Comparison of ENCODE assay signal across 9 mouse cellular contexts in the genomic region with DNA sequence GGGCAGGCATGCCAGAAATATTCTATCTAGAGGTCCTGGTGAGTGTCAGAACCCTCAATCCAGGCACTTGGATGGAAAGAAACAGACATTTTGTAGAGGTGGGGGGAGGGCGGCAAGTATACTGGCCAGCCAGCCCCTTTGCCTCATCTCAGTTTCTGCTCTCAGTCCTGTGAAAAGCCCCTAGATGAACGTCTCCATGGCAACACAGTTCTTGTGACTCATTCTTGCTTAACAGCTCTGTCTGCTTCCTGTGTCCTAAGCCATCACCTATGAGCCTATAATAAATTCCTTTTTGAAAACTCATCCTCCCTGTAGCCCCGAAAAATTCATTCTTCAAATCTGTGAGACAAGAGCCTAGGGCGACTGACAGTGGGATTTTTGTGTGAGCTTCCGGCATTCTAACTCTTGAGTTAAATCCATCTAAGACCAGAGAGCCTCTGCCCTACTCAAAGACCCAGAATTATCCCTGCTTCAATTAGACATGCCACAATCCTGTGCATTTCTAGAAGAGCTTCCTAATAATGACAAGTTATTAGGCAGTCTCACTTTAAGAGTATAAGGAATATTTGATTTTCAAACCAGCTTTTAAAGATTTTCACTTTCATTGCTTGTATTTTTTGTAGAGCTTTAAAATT.
DNase-seq lines count a peak whose midpoint lies in the region; ATAC-seq lines count a peak whose summit lies in the region.
"Had no signal": no experiment of that assay in that cellular context is flagged by ENCODE, and none has a peak within 500 bp of the region (broad histone marks: within the 10 kb centered on the region; RNA-seq: fewer than 3 reads in every experiment).

No protein-coding gene starts in this region.

- no peak overlapping the region for H3K4me2 ChIP-seq in embryonic facial prominence, embryonic 14.5 days (ENCODE audit: low read depth, low read length)
- 0 out of 2 replicates have a peak overlapping the region, but pooled peaks have one; percentile 13 for H3K4me2 ChIP-seq in neural tube, embryonic 15.5 days
- H3K4me2 ChIP-seq: liver, embryonic 13.5 days had no signal

- no peaks in the 10 kb centered on the region for H3K4me1 ChIP-seq in embryonic facial prominence, embryonic 14.5 days (ENCODE audit: control insufficient read depth, insufficient read depth, low read length)
- 0 out of 2 replicates have a peak, but pooled peaks cover 2% of the 10 kb centered on the region for H3K4me1 ChIP-seq in neural tube, embryonic 15.5 days
- H3K4me1 ChIP-seq: liver, embryonic 13.5 days had no signal

- intact Hi-C loops in left cerebral cortex, postnatal 14 days (cut with DNase I) = no loop called here
- intact Hi-C loops in left cerebral cortex, postnatal 36 days (cut with DNase I) = no loop called here

- H3K4me3 ChIP-seq in embryonic facial prominence, embryonic 14.5 days (ENCODE audit: low read depth, low read length) = no peak overlapping the region
- no peak overlapping the region for H3K4me3 ChIP-seq in neural tube, embryonic 15.5 days (replicated peaks)
- H3K4me3 ChIP-seq: liver, embryonic 13.5 days had no signal

- H3K27ac ChIP-seq in embryonic facial prominence, embryonic 14.5 days (replicated peaks; ENCODE audit: low read depth, low read length) = no peak overlapping the region
- no peak overlapping the region for H3K27ac ChIP-seq in neural tube, embryonic 15.5 days (replicated peaks)
- H3K27ac ChIP-seq: liver, embryonic 13.5 days had no signal

- H3K9me3 ChIP-seq in embryonic facial prominence, embryonic 14.5 days (ENCODE audit: control insufficient read depth, low read length) = no peaks in the 10 kb centered on the region
- H3K9me3 ChIP-seq in neural tube, embryonic 15.5 days (replicated peaks) = no peaks in the 10 kb centered on the region
- H3K9me3 ChIP-seq: liver, embryonic 13.5 days had no signal

- 50% methylated on average over 5 of the region's 5 CpGs for WGBS in embryonic facial prominence, embryonic 14.5 days
- WGBS in neural tube, embryonic 15.5 days = 39% methylated on average over 5 of the region's 5 CpGs

- peak; percentile 2 to 10 for DNase-seq in left cerebral cortex, postnatal 14 days (ENCODE audit: low spot score in 2 of 2)
- no peak for DNase-seq in left cerebral cortex, postnatal 36 days (ENCODE audit: low spot score in 2 of 2)
- DNase-seq in embryonic facial prominence, embryonic 14.5 days (ENCODE audit: low spot score) = peak; percentile 54
- peak; percentile 1 for DNase-seq in hindlimb bud, embryonic 11.5 days (ENCODE audit: extremely low spot score, low read depth, low spot score)
- DNase-seq in thymus, postnatal 10 days (ENCODE audit: low spot score in 2 of 2) = no peak
- DNase-seq in cerebellum, adult 9-10 months = no peak
- DNase-seq: liver, embryonic 13.5 days had no signal

- H3K9ac ChIP-seq in embryonic facial prominence, embryonic 14.5 days (ENCODE audit: low read depth, low read length) = no peak overlapping the region
- H3K9ac ChIP-seq in neural tube, embryonic 15.5 days (replicated peaks) = no peak overlapping the region
- H3K9ac ChIP-seq: liver, embryonic 13.5 days had no signal

- H3K36me3 ChIP-seq in embryonic facial prominence, embryonic 14.5 days (ENCODE audit: control insufficient read depth, insufficient read depth, low read length) = no peaks in the 10 kb centered on the region
- no peaks in the 10 kb centered on the region for H3K36me3 ChIP-seq in neural tube, embryonic 15.5 days
- H3K36me3 ChIP-seq: liver, embryonic 13.5 days had no signal

- no peaks in the 10 kb centered on the region for H3K27me3 ChIP-seq in embryonic facial prominence, embryonic 14.5 days (replicated peaks; ENCODE audit: control insufficient read depth, insufficient read depth, low read length)
- no peaks in the 10 kb centered on the region for H3K27me3 ChIP-seq in neural tube, embryonic 15.5 days (replicated peaks)
- H3K27me3 ChIP-seq: liver, embryonic 13.5 days had no signal

- ATAC-seq in embryonic facial prominence, embryonic 14.5 days (ENCODE audit: low read depth) = no peak; the same call in 1 of the 2 replicates
- peak; percentile 90; the same call in 1 of the 2 replicates for ATAC-seq in neural tube, embryonic 15.5 days (ENCODE audit: low FRiP score)
- ATAC-seq in megakaryocyte, adult 5-6 weeks (ENCODE audit: poor library complexity, severe bottlenecking) = no peak

Comparison
In these comparisons a context has a peak if more than half of its experiments do, and no peak if none do; other contexts are left out.
1. DNase-seq: peak in left cerebral cortex, postnatal 14 days (2 of 2), embryonic facial prominence, embryonic 14.5 days (single experiment) and hindlimb bud, embryonic 11.5 days (single experiment); none in left cerebral cortex, postnatal 36 days (0 of 2), thymus, postnatal 10 days (0 of 2) and cerebellum, adult 9-10 months (single experiment).